Mouse (Mus musculus) lung, postnatal 0 days (tissue): Measurements from ENCODE around the gene Nr4a1. TPM values are rescaled to one million over a fixed set of nuclear protein-coding genes. Genes with fewer than 3 reads are reported as not detected.

ENCODE experiments used
- ATAC-seq: fragments of 200-750 bp; cut with Nextera tagmentation; 2 replicates; pipeline ENCODE4 v1.8.0; 2017; ENCODE audit warnings: moderate library complexity
- DNase-seq: peaks from one replicate; pipeline ENCODE4 v3.0.0-alpha.2; 2016; ENCODE audit warnings: low spot score
- H3K27ac ChIP-seq: fragments of 300-500 bp; sonication (generic); 2 replicates; pipeline ENCODE4 v1.5.1; 2014; ENCODE audit warnings: antibody characterized with exemption, mild to moderate bottlenecking, low read length, mixed read lengths
- H3K27me3 ChIP-seq: fragments of 300-500 bp; sonication (generic); replicated peaks from 2 replicates; pipeline ENCODE4 v1.6.1; 2014; ENCODE audit warnings: low read length, mixed read lengths; ENCODE audit not compliant: insufficient read depth
- H3K36me3 ChIP-seq: fragments of 300-500 bp; sonication (generic); 2 replicates; pipeline ENCODE4 v1.6.1; 2014; ENCODE audit warnings: low read length, mixed read lengths; ENCODE audit not compliant: insufficient read depth
- H3K4me1 ChIP-seq: fragments of 300-500 bp; sonication (generic); 2 replicates; pipeline ENCODE4 v1.6.1; 2014; ENCODE audit warnings: antibody characterized with exemption, low read depth, low read length, mixed read lengths; ENCODE audit not compliant: insufficient read depth
- H3K4me2 ChIP-seq: fragments of 300-500 bp; sonication (generic); replicated peaks from 2 replicates; pipeline ENCODE4 v1.6.1; 2014; ENCODE audit warnings: low read depth, mild to moderate bottlenecking, low read length, moderate library complexity, mixed read lengths
- H3K4me3 ChIP-seq: fragments of 300-500 bp; sonication (generic); 2 replicates; pipeline ENCODE4 v1.5.1; 2014; ENCODE audit warnings: low read depth, low read length
- H3K9ac ChIP-seq: fragments of 300-500 bp; sonication (generic); replicated peaks from 2 replicates; pipeline ENCODE4 v1.6.1; 2014; ENCODE audit warnings: low read depth, mild to moderate bottlenecking
- H3K9me3 ChIP-seq: fragments of 300-500 bp; sonication (generic); 2 replicates; pipeline ENCODE4 v1.6.1; 2016; ENCODE audit warnings: low read length, mixed read lengths
- CTCF ChIP-seq: IDR thresholded peaks from 2 replicates; pipeline ENCODE4 v1.5.1; 2016; ENCODE audit warnings: antibody characterized with exemption, mild to moderate bottlenecking
- EP300 ChIP-seq: IDR thresholded peaks from 2 replicates; pipeline ENCODE4 v1.6.1; 2016; ENCODE audit warnings: antibody characterized with exemption, mild to moderate bottlenecking, control low read depth
- WGBS: fragments of 180-500 bp; shearing (Covaris S2); extraction: QIAGEN DNeasy Blood & Tissue Kit; methylation state at CpG from one replicate; pipeline ENCODE4 v1.1.7; 2014; 5-methylcytosine and 5-hydroxymethylcytosine counted together
- polyA plus RNA-seq: library from polyadenylated mRNA; unstranded; fragments of >200 nt; fragmentation: Nextera tagmentation; extraction: Ambion mirVana; gene quantifications from 2 replicates; pipeline ENCODE4 v1.2.1, GENCODE M21; 2015

The Nr4a1 gene
- polyA plus RNA-seq, 1 experiment from 2014 or later, result 7.8 TPM

- H3K36me3 ChIP-seq, result no peaks in the 10 kb centered on the region
- no peak overlapping the region for H3K27ac ChIP-seq
- no peak overlapping the region for H3K9ac ChIP-seq
- H3K27me3 ChIP-seq, result no peaks in the 10 kb centered on the region
- H3K4me2 ChIP-seq, result no peak overlapping the region
- no peaks in the 10 kb centered on the region for H3K4me1 ChIP-seq
- no peaks in the 10 kb centered on the region for H3K9me3 ChIP-seq
- peak; percentile 6 for DNase-seq
- no peak for TF ChIP-seq EP300
- peak; percentile 32 for TF ChIP-seq CTCF
- ATAC-seq, result no peak
- 93% methylated on average over 5 of the region's 5 CpGs for WGBS
- no peak overlapping the region for H3K4me3 ChIP-seq
These were observed 69.4 kb downstream of the Nr4a1 start for GRCm38 (mm10) chr15:101323511-101323910.

Other genes starting within 250 kb of the Nr4a1 start
- not detected in 2 replicates for gene Gm47841, start 206.9 kb upstream of the Nr4a1 start, polyA plus RNA-seq
- gene Fignl2, start 175.7 kb upstream of the Nr4a1 start, polyA plus RNA-seq, result 0.48 and 0.60 TPM in 2 replicates
- 0.13 TPM in 1 of 2 replicates, not detected in the other for gene Ankrd33, start 138.5 kb upstream of the Nr4a1 start, polyA plus RNA-seq
- gene Acvrl1, start 125.7 kb upstream of the Nr4a1 start, polyA plus RNA-seq, result 159 and 168 TPM in 2 replicates
- 6.6 and 7.4 TPM in 2 replicates for gene Acvr1b, start 80.2 kb upstream of the Nr4a1 start, polyA plus RNA-seq
- gene Grasp, start 30.1 kb upstream of the Nr4a1 start, polyA plus RNA-seq, result 8.2 and 8.6 TPM in 2 replicates
- gene Atg101, start 30.0 kb downstream of the Nr4a1 start, polyA plus RNA-seq, result 73.1 and 74.2 TPM in 2 replicates
- gene 6030408B16Rik, start 38.9 kb downstream of the Nr4a1 start, polyA plus RNA-seq, result 74.9 and 82.4 TPM in 2 replicates
- gene Krt80, start 115.9 kb downstream of the Nr4a1 start, polyA plus RNA-seq, result 19.6 and 26.3 TPM in 2 replicates
- 430 and 463 TPM in 2 replicates for gene Krt7, start 156.8 kb downstream of the Nr4a1 start, polyA plus RNA-seq
- 0.24 and 0.29 TPM in 2 replicates for gene Krt87, start 184.5 kb downstream of the Nr4a1 start, polyA plus RNA-seq
- gene Krt88, start 193.5 kb downstream of the Nr4a1 start, polyA plus RNA-seq, result 0.15 and 0.21 TPM in 2 replicates
- gene Krt81, start 209.5 kb downstream of the Nr4a1 start, polyA plus RNA-seq, result not detected in 2 replicates
- not detected in 2 replicates for gene Krt86, start 219.2 kb downstream of the Nr4a1 start, polyA plus RNA-seq
- gene Krt83, start 237.2 kb downstream of the Nr4a1 start, polyA plus RNA-seq, result not detected in 2 replicates